Mouse (Mus musculus) ovary, postnatal 10 days (tissue): ENCODE results near the gene 4933405L10Rik.

ENCODE experiments used
- DNase-seq: peaks from one replicate; pipeline ENCODE4 v3.0.0; 2022; ENCODE audit warnings: low spot score

The 4933405L10Rik gene

DNA sequence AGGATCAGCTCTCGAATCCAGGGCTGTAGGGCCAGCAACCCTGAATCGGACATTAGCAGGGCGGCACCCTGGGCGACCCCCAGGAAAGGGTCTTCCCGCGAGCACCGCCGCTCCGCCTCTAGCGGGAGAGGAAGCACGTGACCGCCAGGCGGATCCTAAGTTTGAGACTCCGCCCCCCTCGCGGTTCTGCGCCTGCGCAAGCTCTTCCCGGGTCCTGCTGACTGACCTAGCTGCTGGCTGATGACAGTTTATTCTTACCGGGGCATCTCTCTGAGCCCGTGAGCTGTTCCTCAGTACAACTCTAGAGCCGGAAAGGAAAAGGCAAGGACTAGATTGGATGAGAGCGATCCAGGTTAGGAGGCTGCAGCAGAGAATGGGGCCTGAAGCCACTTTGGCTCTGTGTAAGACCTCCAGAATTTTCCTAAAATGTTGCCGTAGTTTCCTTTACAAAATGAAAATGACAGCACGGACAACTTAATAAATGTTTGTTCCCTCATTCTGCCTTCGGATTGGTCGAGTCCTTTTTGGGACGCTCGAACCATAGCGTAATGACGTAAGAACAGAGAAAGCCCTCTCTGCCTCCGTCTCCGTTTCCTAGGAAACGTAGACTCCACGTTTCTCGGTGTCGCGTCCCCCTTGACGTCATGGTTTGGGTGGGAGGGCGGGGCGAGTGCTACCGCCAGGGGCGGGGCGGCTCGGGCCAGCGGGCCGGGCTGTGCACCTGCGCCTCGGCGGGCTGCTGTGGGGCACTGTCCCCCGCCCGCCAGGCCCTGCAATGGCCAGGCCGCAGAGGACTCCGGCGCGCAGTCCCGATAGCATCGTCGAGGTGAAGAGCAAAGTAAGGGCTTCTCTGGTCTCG lies 6.3 kb upstream of the 4933405L10Rik start, which contains the start of the genes Acd and Pard6a:
TSS of gene Acd (minus strand) at position 137 of the 859 bp plus-strand sequence.
TSS of gene Pard6a (plus strand) at position 183 of the 859 bp plus-strand sequence.
- DNase-seq = peak; percentile 90

DNA sequence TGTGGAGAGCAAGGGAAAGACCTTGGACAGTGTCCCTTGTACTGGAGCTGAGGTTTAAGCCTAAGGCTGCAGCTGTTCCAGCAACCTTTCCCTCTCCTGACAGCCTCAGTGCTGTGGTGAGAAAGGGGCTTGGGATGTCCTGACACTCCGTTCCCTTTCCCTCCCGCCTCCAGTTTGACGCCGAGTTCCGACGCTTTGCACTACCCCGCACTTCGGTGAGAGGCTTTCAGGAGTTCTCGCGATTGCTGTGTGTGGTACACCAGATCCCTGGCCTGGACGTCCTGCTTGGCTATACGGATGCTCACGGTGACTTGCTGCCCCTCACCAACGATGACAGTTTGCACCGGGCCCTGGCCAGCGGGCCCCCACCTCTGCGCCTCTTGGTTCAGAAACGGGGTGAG lies 5.5 kb upstream of the 4933405L10Rik start:
- no peak for DNase-seq

GRCm38 (mm10) chr8:105702731-105703415 lies 4.6 kb upstream of the 4933405L10Rik start:
- DNase-seq = no peak

DNA sequence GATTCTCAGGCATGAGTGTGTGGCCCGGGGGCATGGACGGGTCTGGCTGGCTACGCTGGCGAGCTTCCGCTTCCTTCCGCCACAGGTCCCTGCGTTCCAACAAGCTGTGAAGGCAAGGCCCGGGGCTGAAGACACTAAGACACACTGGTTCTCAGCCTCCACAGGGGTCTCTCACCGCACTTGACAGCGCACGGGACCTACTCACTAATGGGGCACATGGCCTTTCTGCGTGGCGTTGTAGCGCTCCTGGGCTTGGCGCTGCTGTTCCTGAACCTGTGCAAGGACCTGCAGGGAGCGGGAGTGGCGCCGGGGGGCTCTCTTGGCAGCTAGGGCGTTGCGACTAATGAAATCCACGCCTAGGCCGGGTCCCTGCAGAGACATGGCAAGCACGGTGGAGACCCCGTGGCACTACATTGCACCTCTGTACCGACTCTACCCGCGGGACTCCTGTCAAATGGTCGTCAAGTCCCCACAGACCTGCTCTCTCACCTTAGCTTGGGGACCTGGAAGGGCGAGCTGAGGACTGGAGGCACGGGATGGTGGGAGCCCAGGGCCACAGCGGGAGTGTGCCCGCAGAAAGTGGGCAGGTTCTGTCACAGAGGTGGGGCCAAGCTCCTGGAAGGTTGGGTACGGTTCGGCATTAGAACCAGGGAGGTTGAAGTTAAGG lies 3.2 kb upstream of the 4933405L10Rik start:
- no peak for DNase-seq

- no peak for DNase-seq
These were observed 2.5 kb upstream of the 4933405L10Rik start for GRCm38 (mm10) chr8:105704955-105705354.

- DNase-seq = no peak
These were observed 1.0 kb upstream of the 4933405L10Rik start for GRCm38 (mm10) chr8:105706426-105706825.

DNA sequence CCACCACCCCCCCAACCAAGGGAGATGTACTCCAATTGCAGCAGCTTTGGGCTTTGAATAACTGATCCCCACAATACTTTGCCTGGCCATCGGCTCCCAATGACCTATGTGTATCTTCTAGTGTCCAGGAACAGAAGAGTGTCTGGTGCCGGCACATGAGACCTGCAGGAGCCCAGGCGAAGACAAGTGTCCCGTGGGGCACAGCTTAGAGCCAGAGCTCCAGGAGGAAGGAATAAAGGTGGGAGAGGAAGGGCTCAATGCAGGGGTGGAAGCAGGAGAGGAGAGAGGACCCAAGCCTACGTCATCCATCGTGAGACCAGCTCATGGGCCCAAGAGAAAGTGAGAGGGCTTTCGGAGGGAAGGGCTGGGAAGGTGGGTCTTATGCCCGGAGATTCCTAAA lies 1.2 kb downstream of the 4933405L10Rik start:
- no peak for DNase-seq

DNA sequence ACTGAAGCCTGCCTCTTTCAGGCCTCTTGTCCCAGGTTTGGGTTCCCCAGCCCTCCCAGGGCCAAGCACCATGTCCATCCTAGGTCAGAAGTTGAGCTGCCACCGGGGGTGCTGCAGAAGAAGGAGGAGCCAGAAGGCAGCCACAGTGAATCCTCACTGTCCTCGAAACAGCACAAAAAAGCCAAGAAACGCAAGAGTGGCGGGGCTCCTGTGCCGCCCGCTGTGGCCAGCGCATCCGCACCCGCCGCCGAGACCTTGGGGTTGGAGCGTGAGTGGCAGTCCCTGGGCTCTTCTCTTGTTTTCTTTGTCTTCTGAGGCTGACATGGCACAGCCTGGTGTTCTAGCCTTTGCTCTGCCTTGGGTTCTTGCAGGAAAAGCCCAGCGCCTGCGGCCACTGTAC lies 1.9 kb downstream of the 4933405L10Rik start:
- no peak for DNase-seq

GRCm38 (mm10) chr8:105712286-105712685 lies 4.8 kb downstream of the 4933405L10Rik start:
- DNase-seq = no peak

GRCm38 (mm10) chr8:105714139-105714538 lies 6.7 kb downstream of the 4933405L10Rik start:
- peak; percentile 72 for DNase-seq

GRCm38 (mm10) chr8:105715042-105715441 lies 7.6 kb downstream of the 4933405L10Rik start:
- DNase-seq = no peak

- DNase-seq = no peak
These were observed 9.0 kb downstream of the 4933405L10Rik start for GRCm38 (mm10) chr8:105716302-105716945.

- DNase-seq = no peak
These were observed 12.2 kb downstream of the 4933405L10Rik start for GRCm38 (mm10) chr8:105719637-105720036.

DNA sequence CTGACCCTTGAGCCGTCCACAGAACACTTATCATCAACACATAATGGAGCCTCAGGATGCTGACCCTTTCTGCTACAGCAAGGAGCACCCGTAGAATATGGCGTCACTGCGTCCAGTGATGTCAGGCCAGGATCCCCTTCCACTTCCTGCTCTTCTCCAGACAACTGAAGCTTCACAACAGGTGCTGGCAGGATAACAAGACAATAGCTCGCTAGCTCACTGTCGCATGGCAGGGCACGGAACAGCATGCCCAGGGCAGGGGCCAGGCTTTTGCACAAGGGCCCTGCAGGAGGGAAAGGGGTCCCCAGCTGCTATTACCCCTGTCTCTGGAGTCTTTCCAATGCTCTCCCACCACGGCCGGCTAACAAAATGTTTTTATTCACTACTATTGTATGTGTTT lies 15.4 kb downstream of the 4933405L10Rik start:
- no peak for DNase-seq

GRCm38 (mm10) chr8:105725726-105726125 lies 18.3 kb downstream of the 4933405L10Rik start:
- no peak for DNase-seq

DNA sequence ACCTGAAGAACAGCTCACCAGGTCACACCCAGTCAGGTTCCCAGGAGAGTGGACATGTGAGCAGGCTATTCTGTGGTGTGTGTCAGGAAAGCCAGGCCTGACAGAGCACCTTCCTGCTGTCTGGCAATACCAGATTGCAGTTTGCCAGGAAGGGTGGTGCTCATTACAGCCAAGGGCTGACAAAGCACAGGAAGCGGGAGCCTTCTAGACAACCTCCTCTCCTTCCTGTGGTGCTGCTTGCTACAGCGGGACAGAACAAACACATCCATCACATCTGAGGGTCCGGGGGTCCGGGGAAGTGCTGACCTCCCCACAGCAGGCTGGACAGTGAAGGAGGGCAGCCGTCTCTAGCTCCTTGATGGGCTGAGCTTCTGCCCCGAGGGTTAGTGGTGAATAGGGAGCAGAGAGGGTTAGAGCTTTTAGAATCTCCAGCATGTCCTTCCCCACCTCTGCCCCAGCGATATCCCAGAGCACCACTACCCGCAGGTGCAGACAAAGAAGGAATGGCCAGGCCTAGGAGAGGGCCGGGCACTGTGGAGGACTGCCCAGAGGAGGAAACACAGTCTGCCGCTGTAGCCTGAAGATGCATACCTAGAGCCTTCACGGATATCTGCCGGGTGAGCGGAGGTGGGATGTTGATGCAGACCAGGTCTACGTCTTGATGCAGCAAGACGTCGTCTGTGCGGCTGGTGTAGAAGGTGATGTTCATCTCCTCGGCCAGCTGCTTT lies 20.1 kb downstream of the 4933405L10Rik start:
- DNase-seq = no peak

- no peak for DNase-seq
These were observed 24.7 kb downstream of the 4933405L10Rik start for GRCm38 (mm10) chr8:105732186-105732585.

DNA sequence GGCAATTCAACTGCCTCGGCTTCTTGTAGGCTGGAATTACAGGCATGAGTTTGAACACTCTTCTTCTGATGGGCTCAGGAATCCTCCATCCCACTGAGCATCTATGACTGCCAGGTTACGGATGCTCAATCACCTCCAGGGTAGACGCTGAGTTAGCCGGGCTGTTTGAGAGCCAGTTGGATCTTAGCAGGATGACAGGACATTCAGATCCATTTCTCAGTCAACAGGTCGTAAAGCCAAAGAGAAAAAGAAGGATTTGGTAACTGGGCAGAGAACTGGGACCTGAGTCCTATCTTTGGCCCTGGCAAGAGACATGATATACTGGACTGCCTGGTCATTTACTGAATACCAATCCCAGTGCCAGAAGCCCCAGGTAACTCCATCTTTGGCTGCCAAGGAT lies 31.8 kb downstream of the 4933405L10Rik start:
- DNase-seq = no peak

- DNase-seq = no peak
These were observed 35.8 kb downstream of the 4933405L10Rik start for GRCm38 (mm10) chr8:105743301-105743700.

- DNase-seq = no peak
These were observed 43.2 kb downstream of the 4933405L10Rik start for GRCm38 (mm10) chr8:105750606-105751005.

GRCm38 (mm10) chr8:105753916-105754315 lies 46.5 kb downstream of the 4933405L10Rik start:
- DNase-seq = no peak
